Mouse (Mus musculus): ENCODE measurements at regions not wholly inside any gene's neighbourhood (a gene's known extent, or its start where the extent isn't known, plus 50 kb on each side); places are given as distances from the start of the nearest gene placed in this dataset.
"Not testable (repeated sequence)": the region's sequence is repeated elsewhere in the genome, so short reads cannot be mapped to it uniquely, and the experiment has no call there.

- 70% methylated on average over 7 of the region's 7 CpGs for WGBS
- H3K4me3 ChIP-seq = no peak overlapping the region
- ATAC-seq (ENCODE audit: low FRiP score, low read depth) = no peak
Measured at GRCm38 (mm10) chr11:52460190-52460780, 64.1 kb downstream of the 9530068E07Rik start.

GRCm38 (mm10) chr11:52471128-52471527, 74.9 kb downstream of the 9530068E07Rik start:
- 75% methylated on average over 6 of the region's 6 CpGs for WGBS
- not testable (repeated sequence) for H3K27ac ChIP-seq

More at GRCm38 (mm10) chr11:52460190-52460780, 64.1 kb downstream of the 9530068E07Rik start:
- Histone ChIP-seq H3K36me3 (no peaks in the 10 kb centered on the region), H3K27me3 (no peaks in the 10 kb centered on the region), H3K9me3 (no peaks in the 10 kb centered on the region), H3K27ac (no peak overlapping the region), H3K9ac (no peak overlapping the region), H3K4me2 (replicated peaks) (no peak overlapping the region), H3K4me1 (no peaks in the 10 kb centered on the region)

GRCm38 (mm10) chr11:52480111-52480510, 83.9 kb downstream of the 9530068E07Rik start:
- 50% methylated on average over 10 of the region's 10 CpGs for WGBS
- H3K4me1 ChIP-seq; H3K9me3 ChIP-seq; H3K27me3 ChIP-seq; ATAC-seq (ENCODE audit: low FRiP score, low read depth); H3K4me2 ChIP-seq (replicated peaks); H3K27ac ChIP-seq; H3K9ac ChIP-seq; H3K36me3 ChIP-seq; H3K4me3 ChIP-seq: not testable (repeated sequence)

More at GRCm38 (mm10) chr11:52471128-52471527, 74.9 kb downstream of the 9530068E07Rik start:
- H3K36me3 ChIP-seq; H3K9me3 ChIP-seq; H3K4me1 ChIP-seq; H3K4me3 ChIP-seq; ATAC-seq (ENCODE audit: low FRiP score, low read depth); H3K9ac ChIP-seq; H3K4me2 ChIP-seq (replicated peaks); H3K27me3 ChIP-seq: not testable (repeated sequence)

GRCm38 (mm10) chr11:52480694-52481093, 84.5 kb downstream of the 9530068E07Rik start:
- not testable (repeated sequence) for H3K9me3 ChIP-seq; H3K36me3 ChIP-seq; ATAC-seq (ENCODE audit: low FRiP score, low read depth); H3K27me3 ChIP-seq; H3K4me2 ChIP-seq (replicated peaks); H3K4me1 ChIP-seq; H3K9ac ChIP-seq; H3K27ac ChIP-seq; H3K4me3 ChIP-seq
- 92% methylated on average over 24 of the region's 24 CpGs for WGBS

GRCm38 (mm10) chr11:52483534-52483933, 87.3 kb downstream of the 9530068E07Rik start:
- not testable (repeated sequence) for ATAC-seq (ENCODE audit: low FRiP score, low read depth); H3K27ac ChIP-seq; H3K36me3 ChIP-seq; H3K4me2 ChIP-seq (replicated peaks); H3K4me1 ChIP-seq; H3K27me3 ChIP-seq; H3K9me3 ChIP-seq; H3K4me3 ChIP-seq; H3K9ac ChIP-seq
- WGBS = 86% methylated on average over 6 of the region's 8 CpGs

- H3K4me3 ChIP-seq; H3K36me3 ChIP-seq; H3K27ac ChIP-seq; H3K4me2 ChIP-seq (replicated peaks); H3K27me3 ChIP-seq; H3K4me1 ChIP-seq; H3K9ac ChIP-seq; ATAC-seq (ENCODE audit: low FRiP score, low read depth); H3K9me3 ChIP-seq: not testable (repeated sequence)
- 72% methylated on average over 4 of the region's 4 CpGs for WGBS
Measured at GRCm38 (mm10) chr11:52488538-52488937, 92.3 kb downstream of the 9530068E07Rik start.

GRCm38 (mm10) chr11:52493336-52493735, 97.1 kb downstream of the 9530068E07Rik start:
- H3K36me3 ChIP-seq = no peaks in the 10 kb centered on the region
- no peak overlapping the region for H3K27ac ChIP-seq
- H3K4me2 ChIP-seq (replicated peaks) = no peak overlapping the region
- no peak overlapping the region for H3K4me3 ChIP-seq
- WGBS = 83% methylated on average over 6 of the region's 6 CpGs
- H3K9me3 ChIP-seq = no peaks in the 10 kb centered on the region
- H3K27me3 ChIP-seq = no peaks in the 10 kb centered on the region
- H3K4me1 ChIP-seq = no peaks in the 10 kb centered on the region
- no peak for ATAC-seq (ENCODE audit: low FRiP score, low read depth)
- no peak overlapping the region for H3K9ac ChIP-seq

- H3K4me2 ChIP-seq (replicated peaks) = no peak overlapping the region
- no peaks in the 10 kb centered on the region for H3K36me3 ChIP-seq
- no peaks in the 10 kb centered on the region for H3K9me3 ChIP-seq
- no peak for ATAC-seq (ENCODE audit: low FRiP score, low read depth)
- H3K4me3 ChIP-seq = no peak overlapping the region
- no peaks in the 10 kb centered on the region for H3K4me1 ChIP-seq
- H3K27me3 ChIP-seq = no peaks in the 10 kb centered on the region
- 88% methylated on average over 3 of the region's 3 CpGs for WGBS
- no peak overlapping the region for H3K27ac ChIP-seq
- H3K9ac ChIP-seq = no peak overlapping the region
Measured at GRCm38 (mm10) chr11:52496908-52497307, 100.7 kb downstream of the 9530068E07Rik start.

GRCm38 (mm10) chr11:52502759-52503365, 106.6 kb downstream of the 9530068E07Rik start:
- H3K4me1 ChIP-seq = peaks cover 8% of the 10 kb centered on the region
- H3K9me3 ChIP-seq = no peaks in the 10 kb centered on the region
- ATAC-seq (ENCODE audit: low FRiP score, low read depth) = no peak

GRCm38 (mm10) chr11:52511831-52512297, 115.6 kb downstream of the 9530068E07Rik start:
- H3K9me3 ChIP-seq = peaks cover 4% of the 10 kb centered on the region; the same call in 1 of the 2 replicates
- no peak overlapping the region for H3K9ac ChIP-seq
- 43% methylated on average over 4 of the region's 4 CpGs for WGBS
- no peak for ATAC-seq (ENCODE audit: low FRiP score, low read depth)
- H3K4me2 ChIP-seq (replicated peaks) = no peak overlapping the region
- H3K27me3 ChIP-seq = no peaks in the 10 kb centered on the region
- no peaks in the 10 kb centered on the region for H3K36me3 ChIP-seq
- no peak overlapping the region for H3K4me3 ChIP-seq
- no peak overlapping the region for H3K27ac ChIP-seq
- H3K4me1 ChIP-seq = peaks cover 4% of the 10 kb centered on the region; the same call in 1 of the 2 replicates

More at GRCm38 (mm10) chr11:52502759-52503365, 106.6 kb downstream of the 9530068E07Rik start:
- H3K4me3 ChIP-seq = no peak overlapping the region
- H3K4me2 ChIP-seq (replicated peaks) = no peak overlapping the region
- 14% methylated on average over 10 of the region's 10 CpGs for WGBS
- no peak overlapping the region for H3K9ac ChIP-seq
- no peaks in the 10 kb centered on the region for H3K36me3 ChIP-seq
- no peaks in the 10 kb centered on the region; the same call in 1 of the 2 replicates for H3K27me3 ChIP-seq
- H3K27ac ChIP-seq = no peak overlapping the region

- no peaks in the 10 kb centered on the region; the same call in 1 of the 2 replicates for H3K27me3 ChIP-seq
- WGBS = 75% methylated on average over 5 of the region's 5 CpGs
- H3K9ac ChIP-seq = no peak overlapping the region
- H3K4me3 ChIP-seq = no peak overlapping the region
- no peak overlapping the region for H3K4me2 ChIP-seq (replicated peaks)
- H3K27ac ChIP-seq = no peak overlapping the region
- peaks cover 7% of the 10 kb centered on the region; the same call in 1 of the 2 replicates for H3K9me3 ChIP-seq
- ATAC-seq (ENCODE audit: low FRiP score, low read depth) = no peak
- H3K4me1 ChIP-seq = no peaks in the 10 kb centered on the region
- H3K36me3 ChIP-seq = no peaks in the 10 kb centered on the region
Measured at GRCm38 (mm10) chr11:52517330-52517729, 121.1 kb downstream of the 9530068E07Rik start.

- no peak overlapping the region for H3K4me3 ChIP-seq
- no peak overlapping the region for H3K27ac ChIP-seq
- 78% methylated on average over 3 of the region's 3 CpGs for WGBS
- no peak for ATAC-seq (ENCODE audit: low FRiP score, low read depth)
- 0 out of 2 replicates have a peak, but pooled peaks cover 4% of the 10 kb centered on the region for H3K9me3 ChIP-seq
- H3K4me2 ChIP-seq (replicated peaks) = no peak overlapping the region
- peaks cover 10% of the 10 kb centered on the region; the same call in 1 of the 2 replicates for H3K27me3 ChIP-seq
- H3K4me1 ChIP-seq = no peaks in the 10 kb centered on the region
- no peak overlapping the region for H3K9ac ChIP-seq
- H3K36me3 ChIP-seq = no peaks in the 10 kb centered on the region
Measured at GRCm38 (mm10) chr11:52519877-52520276, 123.6 kb downstream of the 9530068E07Rik start.

Measured in limb, embryonic 13.5 days (tissue).